8 mouse cellular contexts compared by ENCODE assay signal in the genomic region with DNA sequence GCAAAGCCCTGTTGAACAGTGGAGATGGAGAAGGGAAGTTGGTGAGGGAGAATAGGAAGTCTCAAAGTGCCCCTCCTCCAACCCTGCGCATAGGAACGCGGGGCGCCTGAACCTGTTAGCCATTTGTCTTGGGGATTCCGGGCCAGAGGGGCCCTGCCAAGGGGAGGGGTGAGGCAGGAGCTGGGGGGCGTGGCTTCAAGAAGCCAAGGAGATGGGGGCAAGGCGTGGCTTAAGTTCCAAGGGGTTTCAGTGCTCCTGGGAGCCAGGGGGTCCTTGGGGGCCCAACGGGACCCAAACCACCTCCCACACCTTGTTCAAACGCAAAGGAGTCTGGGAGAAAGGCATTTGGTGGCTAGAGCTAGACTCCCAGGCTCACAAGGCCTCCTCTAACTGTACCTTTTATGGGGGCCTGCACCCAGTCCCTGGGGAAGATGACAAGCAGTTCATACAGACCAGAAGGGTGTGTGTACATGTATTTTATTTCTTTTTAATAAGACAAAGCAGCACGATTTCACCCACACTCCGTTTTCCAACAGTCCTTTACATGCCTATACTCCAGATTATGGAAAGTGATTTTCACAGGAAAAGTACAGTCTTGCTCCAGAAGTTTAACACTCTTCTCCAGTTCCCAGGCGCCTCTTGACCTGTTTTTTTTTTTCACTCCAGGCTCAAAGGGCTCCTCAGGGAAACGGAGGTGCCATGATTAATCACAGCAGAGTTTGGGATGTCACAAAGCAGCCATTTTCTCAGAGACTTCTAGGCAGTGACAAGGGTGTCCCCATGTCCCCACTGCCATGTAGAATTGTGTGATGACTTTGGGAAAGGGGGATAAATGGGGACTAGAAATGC.
DNase-seq lines count a peak whose midpoint lies in the region; ATAC-seq lines count a peak whose summit lies in the region.

No protein-coding gene starts in this region.

- H3K27ac ChIP-seq in hindbrain, embryonic 11.5 days (ENCODE audit: low read depth, low read length), result no peak overlapping the region
- H3K27ac ChIP-seq in hindbrain, embryonic 13.5 days, result no peak overlapping the region
- H3K27ac ChIP-seq in heart, embryonic 15.5 days, result peak overlapping the region; percentile 81
- H3K27ac ChIP-seq in liver, embryonic 12.5 days, result peak overlapping the region; percentile 16; the same call in 1 of the 2 replicates

- intact Hi-C loops in left cerebral cortex, postnatal 25 days (cut with DNase I), result no loop called here

- no peaks in the 10 kb centered on the region for H3K36me3 ChIP-seq in hindbrain, embryonic 11.5 days (ENCODE audit: control insufficient read depth, insufficient read depth, low read length)
- no peaks in the 10 kb centered on the region for H3K36me3 ChIP-seq in hindbrain, embryonic 13.5 days
- H3K36me3 ChIP-seq in heart, embryonic 15.5 days, result no peaks in the 10 kb centered on the region
- H3K36me3 ChIP-seq in liver, embryonic 12.5 days, result peaks cover 6% of the 10 kb centered on the region

- H3K4me3 ChIP-seq in hindbrain, embryonic 11.5 days (ENCODE audit: low read depth, low read length), result no peak overlapping the region
- no peak overlapping the region for H3K4me3 ChIP-seq in hindbrain, embryonic 13.5 days
- H3K4me3 ChIP-seq in heart, embryonic 15.5 days, result peak overlapping the region; percentile 43; the same call in 1 of the 2 replicates
- H3K4me3 ChIP-seq in liver, embryonic 12.5 days, result peak overlapping the region; percentile 34

- no peak overlapping the region for H3K9ac ChIP-seq in hindbrain, embryonic 11.5 days (ENCODE audit: low read depth, low read length)
- no peak overlapping the region for H3K9ac ChIP-seq in hindbrain, embryonic 13.5 days
- peak overlapping the region; percentile 56; the same call in 1 of the 2 replicates for H3K9ac ChIP-seq in heart, embryonic 15.5 days
- peak overlapping the region; percentile 31; the same call in 1 of the 2 replicates for H3K9ac ChIP-seq in liver, embryonic 12.5 days

- H3K27me3 ChIP-seq in hindbrain, embryonic 11.5 days (ENCODE audit: control insufficient read depth, insufficient read depth, low read length), result 0 out of 2 replicates have a peak, but pooled peaks cover 2% of the 10 kb centered on the region
- peaks cover 17% of the 10 kb centered on the region; the same call in 1 of the 2 replicates for H3K27me3 ChIP-seq in hindbrain, embryonic 13.5 days
- H3K27me3 ChIP-seq in heart, embryonic 15.5 days, result no peaks in the 10 kb centered on the region
- H3K27me3 ChIP-seq in liver, embryonic 12.5 days (replicated peaks), result peaks cover 13% of the 10 kb centered on the region

- WGBS in hindbrain, embryonic 11.5 days, result 18% methylated on average over 12 of the region's 13 CpGs
- 14% methylated on average over 13 of the region's 13 CpGs for WGBS in hindbrain, embryonic 13.5 days
- WGBS in heart, embryonic 15.5 days, result 13% methylated on average over 13 of the region's 13 CpGs
- 11% methylated on average over 13 of the region's 13 CpGs for WGBS in liver, embryonic 12.5 days (ENCODE audit: insufficient replicate concordance)

- no peak overlapping the region; the same call in 1 of the 2 replicates for H3K4me2 ChIP-seq in hindbrain, embryonic 11.5 days (replicated peaks; ENCODE audit: low read depth, low read length)
- H3K4me2 ChIP-seq in hindbrain, embryonic 13.5 days, result no peak overlapping the region
- peak overlapping the region; percentile 60 for H3K4me2 ChIP-seq in heart, embryonic 15.5 days
- peak overlapping the region; percentile 59 for H3K4me2 ChIP-seq in liver, embryonic 12.5 days

- H3K4me1 ChIP-seq in hindbrain, embryonic 11.5 days (replicated peaks; ENCODE audit: control insufficient read depth, insufficient read depth, low read length), result no peaks in the 10 kb centered on the region
- 0 out of 2 replicates have a peak, but pooled peaks cover 10% of the 10 kb centered on the region for H3K4me1 ChIP-seq in hindbrain, embryonic 13.5 days (replicated peaks)
- no peaks in the 10 kb centered on the region for H3K4me1 ChIP-seq in heart, embryonic 15.5 days (replicated peaks)
- H3K4me1 ChIP-seq in liver, embryonic 12.5 days, result peaks cover 35% of the 10 kb centered on the region

- H3K9me3 ChIP-seq in hindbrain, embryonic 11.5 days (ENCODE audit: control insufficient read depth, low read length), result no peaks in the 10 kb centered on the region
- no peaks in the 10 kb centered on the region for H3K9me3 ChIP-seq in hindbrain, embryonic 13.5 days
- no peaks in the 10 kb centered on the region for H3K9me3 ChIP-seq in heart, embryonic 15.5 days (replicated peaks)
- H3K9me3 ChIP-seq in liver, embryonic 12.5 days (replicated peaks), result no peaks in the 10 kb centered on the region

- ATAC-seq in hindbrain, embryonic 11.5 days (ENCODE audit: low FRiP score), result 0 out of 2 replicates have a peak, but pooled peaks have one; percentile 8
- no peak for ATAC-seq in hindbrain, embryonic 13.5 days (ENCODE audit: low FRiP score)
- ATAC-seq in heart, embryonic 15.5 days (replicated peaks; ENCODE audit: insufficient number of reproducible peaks, insufficient read depth, low FRiP score, low read depth), result peak; percentile 61
- ATAC-seq in liver, embryonic 12.5 days, result peak; percentile 22

- peak; percentile 31 for DNase-seq in hindbrain, embryonic 11.5 days (ENCODE audit: low spot score)
- DNase-seq in adrenal gland, postnatal 10 days, result peak; percentile 66
- peak; percentile 58 for DNase-seq in retina, postnatal 1 day
- DNase-seq in left cerebral cortex, postnatal 25 days (ENCODE audit: low spot score in 2 of 2), result no peak
- DNase-seq in layer of hippocampus, postnatal 36 days, result no peak

Comparison
In these comparisons a context has a peak if more than half of its experiments do, and no peak if none do; other contexts are left out.
1. DNase-seq: peak in hindbrain, embryonic 11.5 days (single experiment), adrenal gland, postnatal 10 days (single experiment) and retina, postnatal 1 day (single experiment); none in left cerebral cortex, postnatal 25 days (0 of 2) and layer of hippocampus, postnatal 36 days (0 of 2).
2. H3K27ac ChIP-seq: peak in heart, embryonic 15.5 days (single experiment) and liver, embryonic 12.5 days (single experiment); none in hindbrain, embryonic 11.5 days (single experiment) and hindbrain, embryonic 13.5 days (single experiment).
3. H3K4me2 ChIP-seq: peak in heart, embryonic 15.5 days (single experiment) and liver, embryonic 12.5 days (single experiment); none in hindbrain, embryonic 11.5 days (single experiment) and hindbrain, embryonic 13.5 days (single experiment).
4. H3K4me3 ChIP-seq: peak in heart, embryonic 15.5 days (single experiment) and liver, embryonic 12.5 days (single experiment); none in hindbrain, embryonic 11.5 days (single experiment) and hindbrain, embryonic 13.5 days (single experiment).
5. H3K9ac ChIP-seq: peak in heart, embryonic 15.5 days (single experiment) and liver, embryonic 12.5 days (single experiment); none in hindbrain, embryonic 11.5 days (single experiment) and hindbrain, embryonic 13.5 days (single experiment).